Mouse (Mus musculus): ENCODE data around the gene Kifc3.

Gene Kifc3

DNA sequence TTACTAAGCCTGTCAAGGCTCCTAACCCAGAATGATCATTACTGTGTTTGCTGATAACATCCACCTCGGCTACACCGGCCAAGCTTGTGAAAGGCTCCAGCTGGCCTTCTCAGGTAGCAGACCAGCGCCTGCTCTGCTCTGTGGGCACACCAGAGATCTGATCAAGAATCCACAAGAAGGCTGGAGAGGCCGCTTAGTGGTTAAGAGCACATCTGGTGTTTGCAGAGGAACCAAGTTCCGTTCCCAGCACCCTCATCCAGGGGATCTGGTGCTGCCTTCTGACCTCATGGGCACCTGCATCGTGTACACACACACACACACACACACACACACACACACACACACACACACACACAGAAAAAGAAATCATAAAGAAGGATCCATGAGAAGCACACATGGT is 46.5 kb downstream of the Kifc3 start:
- no peak for DNase-seq (ENCODE audit: low read depth)

GRCm38 (mm10) chr8:95155361-95155760 is 47.3 kb downstream of the Kifc3 start:
- DNase-seq (ENCODE audit: low read depth): no peak

GRCm38 (mm10) chr8:95154654-95155053 is 48.0 kb downstream of the Kifc3 start:
- no peak for DNase-seq (ENCODE audit: low read depth)

DNA sequence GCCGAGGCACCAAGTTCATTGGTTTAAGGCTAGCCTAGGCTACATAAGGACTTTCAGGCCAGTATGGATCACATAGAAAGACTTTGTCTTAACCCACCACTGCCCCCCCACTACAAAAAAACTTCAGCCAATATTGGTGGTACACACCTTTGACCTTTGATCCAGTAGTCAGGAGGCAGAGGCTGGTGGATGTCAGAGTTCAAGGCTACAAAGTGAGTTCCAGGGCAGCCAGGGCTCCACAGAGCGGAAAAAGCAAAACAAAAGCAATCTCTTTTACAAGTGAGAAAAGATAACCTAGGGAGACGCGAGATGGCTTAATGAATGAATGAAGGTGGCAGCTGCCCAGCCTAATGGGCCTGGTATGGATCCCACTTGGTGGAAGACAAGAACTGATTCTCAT is 48.6 kb downstream of the Kifc3 start:
- DNase-seq (ENCODE audit: low read depth): no peak

GRCm38 (mm10) chr8:95150608-95151007 is 52.0 kb downstream of the Kifc3 start:
- no peak for DNase-seq (ENCODE audit: low read depth)

- no peak for DNase-seq (ENCODE audit: low read depth)
These were observed 53.2 kb downstream of the Kifc3 start for GRCm38 (mm10) chr8:95149426-95149825.

- DNase-seq (ENCODE audit: low read depth): no peak
These were observed 55.8 kb downstream of the Kifc3 start for GRCm38 (mm10) chr8:95146846-95147245.

- DNase-seq (ENCODE audit: low read depth): no peak
These were observed 56.4 kb downstream of the Kifc3 start for GRCm38 (mm10) chr8:95146044-95146745.

- no peak for DNase-seq (ENCODE audit: low read depth)
These were observed 58.0 kb downstream of the Kifc3 start for GRCm38 (mm10) chr8:95144631-95145015.

DNA sequence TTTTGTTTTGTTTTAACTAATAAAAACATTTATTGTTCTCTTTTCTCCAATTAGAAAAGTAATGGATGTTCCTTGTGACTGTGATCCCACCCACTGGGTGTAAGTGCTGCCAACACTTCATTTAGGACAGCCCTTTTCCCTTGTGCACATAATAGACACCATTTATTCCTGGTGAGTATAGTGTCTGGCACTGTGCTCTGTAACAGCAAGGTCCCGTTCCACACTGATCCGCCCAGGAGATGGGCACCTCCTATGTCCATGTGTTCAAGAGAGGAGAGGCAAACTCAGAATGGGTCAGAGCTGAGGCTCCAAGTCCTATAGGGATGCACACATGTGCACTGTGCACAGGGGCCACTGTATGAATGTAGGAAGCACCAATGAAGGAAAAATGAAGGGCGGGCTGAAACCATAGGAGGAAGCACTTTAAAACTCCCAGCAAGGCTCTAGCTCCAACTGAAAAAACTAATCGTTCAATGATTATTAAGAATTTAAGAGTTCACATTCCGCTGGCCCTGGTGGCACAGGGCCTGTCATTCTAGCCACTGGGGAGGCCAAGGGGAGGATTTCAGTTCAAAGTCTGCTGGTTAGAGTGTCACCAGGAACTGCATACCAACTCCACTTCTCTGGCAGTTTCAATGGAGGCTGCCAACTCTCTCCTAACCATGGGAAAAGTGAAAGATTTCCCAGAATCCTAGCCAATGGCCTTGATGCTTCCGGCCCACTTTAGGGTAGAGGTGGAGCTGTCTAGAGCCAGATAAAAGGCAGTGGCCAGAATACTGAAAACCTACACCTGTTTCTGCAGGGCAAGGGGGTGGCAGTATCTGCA is 58.6 kb downstream of the Kifc3 start:
- no peak for DNase-seq (ENCODE audit: low read depth)

- no peak for DNase-seq (ENCODE audit: low read depth)
These were observed 59.4 kb downstream of the Kifc3 start for GRCm38 (mm10) chr8:95142985-95143804.

DNA sequence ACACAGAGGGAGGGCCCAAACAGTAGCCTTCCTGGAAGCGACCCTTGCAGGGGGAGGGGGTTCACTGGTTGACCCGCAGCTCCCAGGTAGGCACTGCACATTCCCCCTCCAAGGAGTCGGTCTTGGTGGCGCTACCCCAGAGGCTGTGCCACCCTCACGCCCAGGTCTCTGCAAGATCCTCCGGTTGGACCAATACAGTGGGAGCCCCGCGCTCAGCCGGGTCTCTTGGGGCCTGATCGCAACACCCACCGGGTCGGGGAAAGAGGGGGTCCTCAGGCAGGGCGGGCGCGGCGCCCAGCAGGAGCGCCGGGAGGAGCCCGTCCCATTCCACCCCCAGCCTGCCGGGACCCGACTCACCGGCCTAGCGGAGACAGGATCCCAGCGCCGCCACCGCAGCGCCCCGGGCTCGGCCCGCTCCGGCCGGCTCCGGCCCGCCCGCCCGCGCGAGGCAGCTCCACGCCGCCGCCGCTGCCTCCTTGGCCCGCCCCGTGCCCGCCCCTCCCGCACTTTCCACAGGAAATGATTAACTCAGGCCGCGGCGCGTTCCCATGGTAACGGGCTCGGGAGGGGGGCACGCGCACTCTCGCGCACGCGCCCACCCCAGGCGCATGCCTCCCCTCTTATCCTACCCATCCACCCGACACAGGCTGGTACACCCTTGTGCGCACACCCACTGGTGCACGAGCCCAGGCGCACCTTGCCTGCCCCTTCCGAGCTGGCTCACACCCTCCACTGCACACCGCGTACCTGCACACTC is 60.4 kb downstream of the Kifc3 start:
- DNase-seq (ENCODE audit: low read depth): peak; percentile 65

GRCm38 (mm10) chr8:95141469-95142074 is 61.0 kb downstream of the Kifc3 start:
- DNase-seq (ENCODE audit: low read depth): peak; percentile 15

DNA sequence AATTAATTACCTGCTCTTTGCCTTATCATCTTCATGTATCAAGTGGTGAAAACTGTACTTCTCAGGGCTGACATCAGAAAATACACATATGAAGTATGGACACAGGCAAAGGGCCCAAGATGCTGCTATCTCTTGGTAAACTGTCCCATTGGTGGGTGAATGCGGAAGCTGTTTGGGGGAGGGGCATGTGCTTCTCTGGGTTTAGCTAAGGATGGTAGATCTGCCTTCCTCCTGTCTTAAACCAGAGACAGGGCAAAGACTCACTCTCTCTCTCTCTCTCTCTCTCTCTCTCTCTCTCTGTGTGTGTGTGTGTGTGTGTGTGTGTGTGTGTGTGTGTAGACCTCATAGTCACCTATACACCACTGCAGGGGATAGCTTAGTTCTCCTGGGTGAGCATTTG is 61.6 kb downstream of the Kifc3 start:
- no peak for DNase-seq (ENCODE audit: low read depth)

DNA sequence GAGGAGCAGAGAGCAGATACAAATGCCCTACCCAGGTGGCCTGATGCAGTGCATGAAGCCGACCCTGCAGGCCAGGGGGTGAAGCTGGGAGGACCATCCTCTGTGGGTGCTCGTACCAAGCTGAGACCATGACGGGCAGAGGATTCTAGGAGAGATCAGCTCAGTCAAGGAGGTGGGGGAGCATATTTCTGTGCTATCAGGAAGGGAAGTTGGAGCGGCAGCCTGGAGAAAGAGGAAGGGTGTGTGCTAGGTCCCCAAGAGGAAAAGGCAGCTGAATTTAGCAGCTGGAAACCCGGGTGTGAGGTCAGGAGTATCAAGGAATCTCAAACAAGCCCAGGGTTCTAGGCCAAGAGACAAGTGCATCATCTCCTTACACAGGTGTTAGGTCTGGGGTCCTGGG is 62.1 kb downstream of the Kifc3 start:
- no peak for DNase-seq (ENCODE audit: low read depth)

DNA sequence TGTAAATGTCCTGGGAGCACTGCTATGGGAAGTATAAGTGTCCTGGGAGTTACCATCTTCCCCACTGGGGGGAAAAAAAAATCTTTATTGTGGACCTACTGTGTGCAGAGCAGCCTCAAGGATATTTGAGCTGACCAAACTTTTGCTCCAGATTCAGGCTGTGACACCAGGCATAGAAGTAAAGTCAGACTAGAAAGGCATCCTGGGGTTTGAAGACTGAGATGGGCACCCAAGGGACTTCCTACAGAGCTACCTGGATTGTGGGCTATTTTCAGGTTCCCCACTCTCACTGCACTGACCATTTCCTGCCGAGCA is 63.6 kb downstream of the Kifc3 start:
- no peak for DNase-seq (ENCODE audit: low read depth)

- no peak for DNase-seq (ENCODE audit: low read depth)
These were observed 64.1 kb downstream of the Kifc3 start for GRCm38 (mm10) chr8:95138341-95139050.

- no peak for DNase-seq (ENCODE audit: low read depth)
These were observed 64.9 kb downstream of the Kifc3 start for GRCm38 (mm10) chr8:95137641-95138098.

DNA sequence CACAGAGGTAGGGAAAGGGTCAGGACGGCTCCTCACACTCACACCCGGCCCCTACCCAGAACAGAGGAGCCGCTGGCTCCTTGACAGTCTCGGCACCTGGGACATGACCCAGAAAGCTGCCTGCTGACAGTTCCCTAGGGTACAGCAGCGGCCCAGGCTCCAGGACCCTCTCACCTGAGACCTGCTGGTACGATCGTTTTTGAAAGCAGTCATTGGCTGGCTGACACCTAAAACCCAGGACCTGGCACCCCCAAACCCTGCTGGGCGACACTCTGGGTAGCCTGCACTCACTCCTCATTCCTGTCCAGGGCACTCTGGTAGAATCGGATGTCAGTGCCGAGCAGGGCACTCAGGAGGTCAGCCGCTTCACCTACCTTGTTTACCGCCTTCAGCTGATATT is 65.4 kb downstream of the Kifc3 start:
- DNase-seq (ENCODE audit: low read depth): no peak

DNA sequence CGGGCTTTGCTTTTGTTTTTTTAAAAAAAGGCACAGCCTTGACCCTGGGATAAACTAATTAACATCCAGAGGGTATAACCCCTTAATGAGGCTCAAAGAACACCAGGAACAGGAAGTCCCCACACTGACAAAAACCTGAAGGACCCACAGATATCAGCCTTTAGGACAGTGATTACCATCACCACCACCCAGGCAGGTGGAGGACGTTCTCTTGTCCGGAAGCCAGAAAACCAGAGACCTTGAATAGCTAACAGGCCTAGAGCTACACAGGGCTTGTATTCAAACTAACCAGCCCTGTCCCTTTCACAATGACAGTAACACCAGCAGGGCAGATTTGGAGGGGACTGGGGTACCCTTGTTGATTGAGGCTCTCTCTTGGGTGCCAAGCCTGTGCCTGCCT is 66.4 kb downstream of the Kifc3 start:
- no peak for DNase-seq (ENCODE audit: low read depth)

DNA sequence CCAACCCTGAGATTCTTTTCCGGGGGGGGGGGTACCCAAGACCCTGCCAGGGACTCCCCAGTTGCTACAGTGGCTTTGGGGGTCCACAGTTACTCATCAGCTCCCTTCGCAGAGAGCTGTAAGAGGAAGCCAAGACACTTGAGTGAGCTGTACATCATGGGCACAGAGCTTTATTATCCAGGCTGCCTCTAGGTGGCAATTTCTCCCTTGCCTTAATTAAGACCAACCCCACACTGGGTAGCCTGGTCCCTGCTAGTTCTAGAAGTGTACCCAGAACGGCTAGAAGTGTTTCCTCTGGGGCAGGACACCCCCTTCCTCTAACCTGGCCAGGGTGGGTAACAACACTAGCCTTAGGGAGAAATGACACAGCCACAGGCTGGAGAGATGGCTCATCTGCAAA is 67.4 kb downstream of the Kifc3 start:
- no peak for DNase-seq (ENCODE audit: low read depth)

All from naive thymus-derived CD4-positive, alpha-beta T cell, adult 2 months (primary cell).